Mouse (Mus musculus) kidney, adult 2 months (tissue): ENCODE data around the gene Scmh1. TPM values are rescaled to one million over a fixed set of nuclear protein-coding genes. Genes with fewer than 3 reads are reported as not detected.

Source experiments
- DNase-seq: peaks from one replicate; pipeline ENCODE4 v3.0.0; 2021
- H3K27ac ChIP-seq: fragments of 200-500 bp; 2 replicates; pipeline ENCODE4 v1.5.1; 2012; ENCODE audit warnings: low read depth, low read length, control low read depth, inconsistent platforms; ENCODE audit not compliant: insufficient read depth
- H3K27me3 ChIP-seq: fragments of 200-500 bp; replicated peaks from 2 replicates; pipeline ENCODE4 v1.6.1; 2012; ENCODE audit warnings: mild to moderate bottlenecking, moderate library complexity, low read length, inconsistent platforms; ENCODE audit not compliant: control insufficient read depth, insufficient read depth
- H3K36me3 ChIP-seq: fragments of 200-500 bp; 2 replicates; pipeline ENCODE4 v1.6.1; 2012; ENCODE audit warnings: mild to moderate bottlenecking, moderate library complexity, low read length, inconsistent platforms; ENCODE audit not compliant: control insufficient read depth, insufficient read depth
- H3K4me1 ChIP-seq: fragments of 200-500 bp; 2 replicates; pipeline ENCODE4 v1.6.1; 2011; ENCODE audit warnings: low read length; ENCODE audit not compliant: control insufficient read depth, insufficient read depth
- H3K4me3 ChIP-seq: fragments of 200-500 bp; 2 replicates; pipeline ENCODE4 v1.5.1; 2011; ENCODE audit warnings: mild to moderate bottlenecking, low read depth, low read length, control low read depth; ENCODE audit not compliant: insufficient read depth
- CTCF ChIP-seq: fragments of 200-500 bp; conservative IDR thresholded peaks from 2 replicates; pipeline ENCODE4 v1.5.1; 2011; ENCODE audit warnings: low read depth, mild to moderate bottlenecking, control low read depth, low read length, moderate library complexity, mixed read lengths; ENCODE audit not compliant: insufficient read depth, insufficient read length
- POLR2A ChIP-seq: fragments of 200-500 bp; IDR thresholded peaks from one replicate; pipeline ENCODE4 v1.6.1; 2011; ENCODE audit warnings: low read depth, low read length, control low read depth
- WGBS: fragments of 180-500 bp; shearing (Covaris S2); methylation state at CpG from one replicate; pipeline ENCODE4 v1.1.7; 2018; 5-methylcytosine and 5-hydroxymethylcytosine counted together
- polyA plus RNA-seq: library from polyadenylated mRNA; depleted of rRNA; stranded (reverse); fragments of >200 nt; gene quantifications from 2 replicates; pipeline ENCODE4 v1.2.3, GENCODE M21; 2012

Gene Scmh1
- polyA plus RNA-seq, 1 experiment: 28.1 TPM

DNA sequence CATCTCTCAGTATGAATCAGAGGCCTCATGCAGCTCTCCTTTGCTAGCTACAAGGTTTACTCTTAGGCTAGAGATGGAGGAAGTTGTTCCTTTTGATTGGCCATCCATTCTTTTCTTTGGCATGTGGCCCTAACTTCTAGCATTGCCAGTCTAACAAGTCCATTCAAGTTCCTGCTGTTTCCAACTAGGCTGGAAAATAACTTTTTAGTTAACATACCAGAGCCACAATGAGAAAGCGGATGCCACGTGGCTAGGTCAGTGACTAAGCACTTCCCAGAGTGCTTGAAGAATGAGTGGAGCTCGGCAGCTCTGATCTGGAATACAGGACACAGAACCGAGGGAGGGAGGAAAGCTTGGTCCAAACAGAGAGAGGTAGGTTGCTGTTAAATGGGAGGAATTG lies 112.3 kb downstream of the Scmh1 start:
- Histone ChIP-seq H3K4me1 (no peaks in the 10 kb centered on the region), H3K4me3 (no peak overlapping the region), H3K27me3 (no peaks in the 10 kb centered on the region), H3K27ac (peak overlapping the region; percentile 68), H3K36me3 (peaks cover 2% of the 10 kb centered on the region)
- no peak for TF ChIP-seq CTCF
- TF ChIP-seq POLR2A: no peak
- DNase-seq: peak; percentile 90
- WGBS: 51% methylated on average over 4 of the region's 4 CpGs

DNA sequence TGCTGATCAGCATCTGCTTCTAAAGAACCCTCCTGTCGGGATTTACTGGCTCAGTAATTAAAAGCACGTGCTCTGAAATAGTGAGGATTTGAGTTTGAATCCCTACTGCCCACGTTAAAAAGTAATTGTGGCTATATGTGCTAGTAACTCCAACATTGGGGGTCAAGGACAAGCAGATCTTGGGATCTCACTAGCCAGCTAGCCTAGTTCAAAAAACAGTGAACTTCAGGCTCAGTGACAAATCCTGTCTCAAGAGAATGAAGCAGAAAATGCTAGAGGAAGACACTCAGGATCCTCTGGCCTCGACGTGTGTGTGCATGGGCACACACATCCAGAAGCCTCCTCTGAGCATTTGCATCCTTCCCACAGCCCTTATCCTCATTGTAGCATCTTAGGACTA lies 116.7 kb downstream of the Scmh1 start:
- DNase-seq: no peak
- Histone ChIP-seq H3K4me1 (no peaks in the 10 kb centered on the region), H3K27me3 (no peaks in the 10 kb centered on the region), H3K4me3 (no peak overlapping the region), H3K36me3 (no peaks in the 10 kb centered on the region; the same call in 1 of the 2 replicates), H3K27ac (no peak overlapping the region; the same call in 1 of the 2 replicates)
- WGBS: 89% methylated on average over 5 of the region's 5 CpGs
- TF ChIP-seq POLR2A (no peak), CTCF (no peak)

DNA sequence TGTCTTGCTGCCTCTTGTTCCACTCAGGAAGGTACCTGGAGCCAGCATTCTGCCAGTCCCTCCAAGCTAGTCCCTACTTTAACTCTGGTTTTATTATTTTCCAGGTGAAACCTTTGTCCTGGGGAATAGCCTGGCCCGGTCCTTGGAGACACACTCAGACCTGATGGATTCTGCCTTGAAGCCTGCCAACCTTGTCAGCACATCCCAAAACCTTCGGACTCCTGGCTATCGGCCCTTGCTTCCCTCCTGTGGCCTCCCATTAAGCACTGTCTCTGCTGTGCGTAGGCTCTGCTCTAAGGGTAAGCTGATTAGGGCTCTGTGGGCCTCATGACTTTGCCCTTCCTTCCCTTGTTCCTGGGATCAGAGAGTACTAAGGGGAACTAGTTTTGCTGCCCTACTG lies 117.3 kb downstream of the Scmh1 start:
- Histone ChIP-seq H3K27ac (no peak overlapping the region), H3K4me3 (no peak overlapping the region), H3K4me1 (no peaks in the 10 kb centered on the region), H3K27me3 (no peaks in the 10 kb centered on the region), H3K36me3 (no peaks in the 10 kb centered on the region; the same call in 1 of the 2 replicates)
- TF ChIP-seq POLR2A (no peak), CTCF (no peak)
- WGBS: 59% methylated on average over 4 of the region's 4 CpGs
- peak; percentile 87 for DNase-seq

DNA sequence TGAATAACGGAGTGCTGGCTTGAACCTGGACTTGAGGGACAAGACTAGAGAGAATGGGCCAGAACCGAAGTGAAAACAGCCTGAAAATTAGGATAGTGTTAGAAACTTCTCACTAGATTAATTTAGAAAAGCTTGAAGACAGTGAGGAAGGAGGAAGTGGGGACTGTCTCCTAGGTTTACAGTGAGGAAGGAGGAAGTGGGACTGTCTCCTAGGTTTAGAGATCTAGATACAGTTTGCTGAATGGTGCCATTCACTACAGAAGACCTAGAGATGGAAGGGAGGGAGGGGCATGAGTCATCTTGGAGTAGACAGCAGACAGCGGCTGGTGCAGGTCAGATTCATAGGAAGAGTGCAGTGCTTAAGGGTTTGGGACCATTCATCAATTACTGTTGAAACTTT lies 118.0 kb downstream of the Scmh1 start:
- Histone ChIP-seq H3K27ac (no peak overlapping the region), H3K36me3 (no peaks in the 10 kb centered on the region; the same call in 1 of the 2 replicates), H3K4me3 (no peak overlapping the region), H3K4me1 (no peaks in the 10 kb centered on the region), H3K27me3 (no peaks in the 10 kb centered on the region)
- no peak for TF ChIP-seq CTCF
- no peak for TF ChIP-seq POLR2A
- WGBS: 93% methylated on average over 3 of the region's 3 CpGs
- DNase-seq: no peak

DNA sequence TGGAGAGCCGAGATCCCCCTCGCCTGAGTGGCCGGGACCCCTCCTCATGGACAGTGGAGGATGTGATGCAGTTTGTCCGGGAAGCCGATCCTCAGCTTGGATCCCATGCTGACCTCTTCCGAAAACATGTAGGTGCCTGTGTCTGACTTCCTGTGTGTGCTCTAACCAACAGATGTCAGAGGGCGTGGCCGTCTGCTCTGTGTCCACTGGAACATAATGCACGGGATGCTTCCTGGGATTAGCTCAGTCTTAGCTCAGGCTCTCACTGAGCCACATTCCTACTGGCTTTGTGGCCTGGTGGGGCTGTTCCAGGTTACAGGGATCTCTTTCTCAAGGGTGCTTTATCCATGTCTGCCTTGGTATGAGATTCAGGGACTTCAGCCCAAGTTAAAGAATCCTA lies 123.1 kb downstream of the Scmh1 start:
- H3K36me3 ChIP-seq: no peaks in the 10 kb centered on the region
- no peak overlapping the region for H3K27ac ChIP-seq
- no peaks in the 10 kb centered on the region for H3K4me1 ChIP-seq
- no peak for DNase-seq
- no peaks in the 10 kb centered on the region for H3K27me3 ChIP-seq
- 83% methylated on average over 9 of the region's 9 CpGs for WGBS
- no peak for TF ChIP-seq CTCF
- TF ChIP-seq POLR2A: no peak
- H3K4me3 ChIP-seq: no peak overlapping the region

DNA sequence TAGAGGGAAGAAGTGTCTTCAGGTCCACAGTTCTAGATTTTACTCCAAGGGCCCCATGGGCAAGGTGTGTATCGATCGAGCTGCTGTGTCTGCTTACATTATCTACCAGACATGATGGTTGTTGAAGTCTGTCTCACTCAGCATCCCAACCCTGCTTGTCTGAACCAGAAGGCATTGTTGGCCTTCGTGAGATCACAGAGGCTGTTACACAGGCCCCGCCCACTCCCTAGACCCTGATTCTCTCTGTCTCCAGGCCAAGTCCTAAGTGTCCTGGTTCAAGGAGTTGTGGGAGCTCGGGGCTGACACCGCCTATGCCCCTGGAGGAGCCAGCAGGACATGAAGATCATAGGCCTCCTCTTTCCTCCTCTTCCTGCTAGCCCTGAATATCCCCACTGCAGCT lies 126.9 kb downstream of the Scmh1 start, which contains the start of gene Slfnl1:
Gene Slfnl1, plus strand, starts transcription at position 246 of the 400 bp plus-strand sequence.
- 87% methylated on average over 6 of the region's 6 CpGs for WGBS
- Histone ChIP-seq H3K4me1 (no peaks in the 10 kb centered on the region), H3K4me3 (no peak within 1 kb of the TSS), H3K36me3 (no peaks in the 10 kb centered on the region), H3K27me3 (no peaks in the 10 kb centered on the region), H3K27ac (no peak within 1 kb of the TSS)
- no peak for DNase-seq
- TF ChIP-seq CTCF (no peak), POLR2A (no peak)

DNA sequence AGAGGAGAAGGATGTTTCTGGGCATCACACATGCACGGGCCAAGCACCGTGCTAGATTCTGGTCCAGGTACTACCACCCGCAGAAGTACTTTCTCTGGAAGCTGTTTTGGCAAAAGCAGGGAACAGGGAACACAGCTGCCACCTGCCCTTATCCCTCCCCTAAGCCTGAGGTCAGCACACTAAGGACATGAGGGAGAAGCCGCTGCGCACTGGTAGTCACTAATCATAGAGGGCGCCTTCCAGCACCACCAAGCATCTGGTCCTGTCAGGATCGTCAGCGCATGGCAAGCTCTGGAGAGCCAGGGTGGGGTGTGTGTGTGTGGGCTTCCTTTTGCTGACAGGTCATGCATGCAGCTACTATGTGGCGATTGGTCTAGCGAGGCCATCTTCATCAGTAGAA lies 133.6 kb downstream of the Scmh1 start:
- H3K4me3 ChIP-seq: no peak overlapping the region
- H3K4me1 ChIP-seq: no peaks in the 10 kb centered on the region
- whole genome bisulfite sequencing: 87% methylated on average over 10 of the region's 10 CpGs
- no peak for DNase-seq
- H3K36me3 ChIP-seq: no peaks in the 10 kb centered on the region
- no peak overlapping the region for H3K27ac ChIP-seq
- H3K27me3 ChIP-seq: no peaks in the 10 kb centered on the region
- TF ChIP-seq POLR2A (no peak), CTCF (no peak)
